Mouse (Mus musculus): ENCODE measurements around the gene Nxt1. TPM values are rescaled to one million over a fixed set of nuclear protein-coding genes. Genes with fewer than 3 reads are reported as not detected.

Gene Nxt1
- total RNA-seq (2014; rRNA removed) (10.3 and 13.0 TPM in 2 replicates), polyA plus RNA-seq (2012; rRNA removed) (11.7 and 15.0 TPM in 2 replicates)

DNA sequence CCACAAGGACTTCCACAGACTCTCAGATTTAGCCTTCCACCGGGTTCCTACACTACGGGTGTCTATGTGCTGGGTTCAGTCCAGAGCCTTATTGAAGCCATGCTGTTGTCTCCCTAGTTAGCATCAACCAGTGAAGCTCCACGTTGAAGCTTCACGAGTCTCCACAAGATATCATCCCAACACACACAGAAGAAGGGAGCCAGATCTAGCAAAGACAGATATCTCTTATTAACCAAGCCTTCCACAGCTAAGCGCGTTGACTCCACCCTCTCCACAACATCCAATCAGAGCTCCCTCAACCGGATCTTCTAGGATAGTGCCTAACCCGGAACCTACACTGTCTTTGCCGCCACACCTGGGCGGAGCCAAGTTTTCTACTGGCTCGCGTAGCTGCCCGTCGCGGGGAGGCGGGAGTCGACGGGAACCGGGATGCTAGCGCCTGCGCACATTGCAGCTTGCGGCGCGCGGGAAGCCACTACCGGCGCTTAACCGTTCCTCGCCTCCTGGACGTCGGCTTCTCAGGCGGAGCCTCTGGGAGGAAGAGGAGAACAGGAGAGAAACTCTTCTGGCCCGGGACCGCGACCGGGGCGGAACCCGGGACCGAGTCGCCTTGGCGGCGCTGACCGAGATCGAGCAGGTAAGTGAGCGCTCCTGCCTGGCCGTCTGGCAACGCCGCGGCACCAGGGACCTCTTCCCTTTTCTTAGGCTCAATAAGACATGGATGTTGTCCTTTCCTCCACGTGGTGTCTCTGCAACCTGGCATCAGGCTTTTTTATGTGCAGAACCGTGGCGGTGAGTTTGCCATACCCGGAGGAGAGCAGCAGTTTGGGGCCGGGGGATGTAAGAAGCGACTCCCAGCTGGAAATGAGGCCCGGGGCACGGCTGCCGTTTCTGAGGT, at the start of gene Nxt1:
Gene Nxt1 (plus strand): TSS at position 403 of the 898 bp plus-strand sequence.
- Histone ChIP-seq H3K27ac (replicated peaks; ENCODE audit: insufficient read depth, low read depth, low read length) (peak within 1 kb of the TSS; percentile 55), H3K9ac (ENCODE audit: low read depth, low read length) (peak within 1 kb of the TSS; percentile 72), H3K27me3 (ENCODE audit: control insufficient read depth, insufficient read depth, low read length) (no peaks in the 10 kb centered on the region), H3K4me3 (ENCODE audit: insufficient read depth, low read depth, low read length) (peak within 1 kb of the TSS; percentile 78), H3K36me3 (ENCODE audit: control insufficient read depth, insufficient read depth, low read length) (0 out of 2 replicates have a peak, but pooled peaks cover 2% of the 10 kb centered on the region), H3K79me2 (ENCODE audit: control insufficient read depth, insufficient read depth, low read length) (peaks cover 2% of the 10 kb centered on the region; the same call in 1 of the 2 replicates), H3K4me1 (ENCODE audit: control insufficient read depth, insufficient read depth, low read length) (peaks cover 6% of the 10 kb centered on the region; the same call in 1 of the 2 replicates)
- WGBS: under 1% methylated on average over 58 of the region's 58 CpGs
- TF ChIP-seq CTCF (IDR thresholded peaks at IDR 0.05; ENCODE audit: low read depth, low read length) (no peak), POLR2A (IDR thresholded peaks at IDR 0.05; ENCODE audit: extremely low read depth, insufficient read depth, low read length) (peak; percentile 63)
- DNase-seq (ENCODE audit: extremely low read depth, low read depth, low spot score): peak; percentile 96

DNA sequence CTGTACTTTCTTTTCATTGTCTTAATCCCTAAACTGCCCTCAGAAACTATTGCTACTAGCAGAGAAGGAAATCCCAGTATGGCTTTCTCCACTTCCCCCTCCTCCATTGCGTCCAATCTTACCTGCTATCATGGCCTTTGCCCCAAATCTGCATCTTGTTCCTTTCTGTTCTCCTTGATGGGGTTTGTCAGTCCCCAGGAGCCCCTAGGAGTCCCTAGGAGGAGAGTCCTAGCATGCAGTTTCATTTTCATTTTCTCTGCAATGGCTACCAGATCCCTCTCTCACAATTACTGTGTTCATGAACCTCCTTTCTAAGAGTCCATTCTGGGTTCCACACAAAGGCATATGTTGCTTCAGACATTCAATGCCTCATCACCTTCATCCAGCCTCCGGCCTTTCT, 49.3 kb upstream of the Nxt1 start:
- Histone ChIP-seq H3K27me3 (ENCODE audit: control insufficient read depth, insufficient read depth, low read length) (no peaks in the 10 kb centered on the region), H3K9ac (ENCODE audit: low read depth, low read length) (no peak overlapping the region), H3K4me1 (ENCODE audit: control insufficient read depth, insufficient read depth, low read length) (no peaks in the 10 kb centered on the region), H3K4me3 (ENCODE audit: insufficient read depth, low read depth, low read length) (no peak overlapping the region), H3K79me2 (ENCODE audit: control insufficient read depth, insufficient read depth, low read length) (no peaks in the 10 kb centered on the region), H3K36me3 (ENCODE audit: control insufficient read depth, insufficient read depth, low read length) (no peaks in the 10 kb centered on the region), H3K27ac (replicated peaks; ENCODE audit: insufficient read depth, low read depth, low read length) (no peak overlapping the region)
- TF ChIP-seq POLR2A (IDR thresholded peaks at IDR 0.05; ENCODE audit: extremely low read depth, insufficient read depth, low read length) (no peak), CTCF (IDR thresholded peaks at IDR 0.05; ENCODE audit: low read depth, low read length) (no peak)
- 92% methylated on average over 2 of the region's 2 CpGs for WGBS
- no peak for DNase-seq (ENCODE audit: extremely low read depth, low read depth, low spot score)

- Histone ChIP-seq H3K9ac (ENCODE audit: low read depth, low read length) (no peak overlapping the region), H3K27ac (replicated peaks; ENCODE audit: insufficient read depth, low read depth, low read length) (no peak overlapping the region), H3K79me2 (ENCODE audit: control insufficient read depth, insufficient read depth, low read length) (no peaks in the 10 kb centered on the region), H3K36me3 (ENCODE audit: control insufficient read depth, insufficient read depth, low read length) (no peaks in the 10 kb centered on the region), H3K4me1 (ENCODE audit: control insufficient read depth, insufficient read depth, low read length) (no peaks in the 10 kb centered on the region), H3K4me3 (ENCODE audit: insufficient read depth, low read depth, low read length) (no peak overlapping the region), H3K27me3 (ENCODE audit: control insufficient read depth, insufficient read depth, low read length) (no peaks in the 10 kb centered on the region; the same call in 1 of the 2 replicates)
- DNase-seq (ENCODE audit: extremely low read depth, low read depth, low spot score): no peak
- TF ChIP-seq POLR2A (IDR thresholded peaks at IDR 0.05; ENCODE audit: extremely low read depth, insufficient read depth, low read length): no peak
- TF ChIP-seq CTCF (IDR thresholded peaks at IDR 0.05; ENCODE audit: low read depth, low read length): no peak
- 83% methylated on average over 3 of the region's 3 CpGs for WGBS
These were observed 47.9 kb upstream of the Nxt1 start for GRCm38 (mm10) chr2:148624484-148624883.

GRCm38 (mm10) chr2:148627011-148627471, 45.4 kb upstream of the Nxt1 start:
- H3K36me3 ChIP-seq (ENCODE audit: control insufficient read depth, insufficient read depth, low read length): no peaks in the 10 kb centered on the region
- H3K4me1 ChIP-seq (ENCODE audit: control insufficient read depth, insufficient read depth, low read length): no peaks in the 10 kb centered on the region
- DNase-seq (ENCODE audit: extremely low read depth, low read depth, low spot score): no peak
- no peaks in the 10 kb centered on the region for H3K79me2 ChIP-seq (ENCODE audit: control insufficient read depth, insufficient read depth, low read length)
- no peak overlapping the region for H3K4me3 ChIP-seq (ENCODE audit: insufficient read depth, low read depth, low read length)
- H3K27ac ChIP-seq (replicated peaks; ENCODE audit: insufficient read depth, low read depth, low read length): no peak overlapping the region
- TF ChIP-seq CTCF (IDR thresholded peaks at IDR 0.05; ENCODE audit: low read depth, low read length): no peak
- no peak for TF ChIP-seq POLR2A (IDR thresholded peaks at IDR 0.05; ENCODE audit: extremely low read depth, insufficient read depth, low read length)
- H3K9ac ChIP-seq (ENCODE audit: low read depth, low read length): no peak overlapping the region
- peaks cover 2% of the 10 kb centered on the region; the same call in 1 of the 2 replicates for H3K27me3 ChIP-seq (ENCODE audit: control insufficient read depth, insufficient read depth, low read length)
- WGBS: 84% methylated on average over 3 of the region's 3 CpGs

GRCm38 (mm10) chr2:148631011-148631410, 41.4 kb upstream of the Nxt1 start:
- Histone ChIP-seq H3K4me3 (ENCODE audit: insufficient read depth, low read depth, low read length) (no peak overlapping the region), H3K36me3 (ENCODE audit: control insufficient read depth, insufficient read depth, low read length) (no peaks in the 10 kb centered on the region), H3K27me3 (ENCODE audit: control insufficient read depth, insufficient read depth, low read length) (peaks cover 2% of the 10 kb centered on the region; the same call in 1 of the 2 replicates), H3K79me2 (ENCODE audit: control insufficient read depth, insufficient read depth, low read length) (no peaks in the 10 kb centered on the region), H3K9ac (ENCODE audit: low read depth, low read length) (no peak overlapping the region), H3K4me1 (ENCODE audit: control insufficient read depth, insufficient read depth, low read length) (no peaks in the 10 kb centered on the region), H3K27ac (replicated peaks; ENCODE audit: insufficient read depth, low read depth, low read length) (no peak overlapping the region)
- WGBS: 87% methylated on average over 2 of the region's 2 CpGs
- TF ChIP-seq CTCF (IDR thresholded peaks at IDR 0.05; ENCODE audit: low read depth, low read length) (no peak), POLR2A (IDR thresholded peaks at IDR 0.05; ENCODE audit: extremely low read depth, insufficient read depth, low read length) (no peak)
- DNase-seq (ENCODE audit: extremely low read depth, low read depth, low spot score): no peak

All from liver, adult 2 months (tissue).